Mouse (Mus musculus) kidney, embryonic 14.5 days (tissue): ENCODE data around the gene Plpp6. TPM values are rescaled to one million over a fixed set of nuclear protein-coding genes. Genes with fewer than 3 reads are reported as not detected.
A peak's percentile ranks its signal among the peaks of the same experiment; 100 is the strongest.

Source experiments
- ATAC-seq: fragments of 200-750 bp; cut with Nextera tagmentation; 2 replicates; pipeline ENCODE4 v1.8.0; 2017; ENCODE audit warnings: moderate number of reproducible peaks, mild to moderate bottlenecking, moderate TSS enrichment, moderate library complexity; ENCODE audit not compliant: low FRiP score, low TSS enrichment
- H3K27ac ChIP-seq: fragments of 300-500 bp; sonication (generic); 2 replicates; pipeline ENCODE4 v1.5.1; 2014; ENCODE audit warnings: low read depth, mild to moderate bottlenecking, low read length, moderate library complexity, mixed read lengths
- H3K27me3 ChIP-seq: fragments of 300-500 bp; sonication (generic); 2 replicates; pipeline ENCODE4 v1.6.1; 2014; ENCODE audit warnings: mild to moderate bottlenecking, low read length; ENCODE audit not compliant: control insufficient read depth, insufficient read depth
- H3K36me3 ChIP-seq: fragments of 300-500 bp; sonication (generic); 2 replicates; pipeline ENCODE4 v1.6.1; 2014; ENCODE audit warnings: low read length, mixed read lengths; ENCODE audit not compliant: control insufficient read depth, insufficient read depth
- H3K4me1 ChIP-seq: fragments of 300-500 bp; sonication (generic); 2 replicates; pipeline ENCODE4 v1.6.1; 2014; ENCODE audit warnings: low read length, mixed read lengths; ENCODE audit not compliant: control insufficient read depth, insufficient read depth
- H3K4me2 ChIP-seq: fragments of 300-500 bp; sonication (generic); replicated peaks from 2 replicates; pipeline ENCODE4 v1.6.1; 2014; ENCODE audit warnings: low read depth, mild to moderate bottlenecking, low read length
- H3K4me3 ChIP-seq: fragments of 300-500 bp; sonication (generic); 2 replicates; pipeline ENCODE4 v1.5.1; 2014; ENCODE audit warnings: mild to moderate bottlenecking, low read length
- H3K9ac ChIP-seq: fragments of 300-500 bp; sonication (generic); 2 replicates; pipeline ENCODE4 v1.6.1; 2014; ENCODE audit warnings: low read depth, mild to moderate bottlenecking, low read length, moderate library complexity
- H3K9me3 ChIP-seq: fragments of 300-500 bp; sonication (generic); 2 replicates; pipeline ENCODE4 v1.6.1; 2016; ENCODE audit warnings: low read length; ENCODE audit not compliant: control insufficient read depth
- WGBS: fragments of 180-500 bp; shearing (Covaris S2); extraction: QIAGEN DNeasy Blood & Tissue Kit; methylation state at CpG from one replicate; pipeline ENCODE4 v1.1.7; 2014; 5-methylcytosine and 5-hydroxymethylcytosine counted together
- polyA plus RNA-seq: library from polyadenylated mRNA; unstranded; fragments of >200 nt; fragmentation: Nextera tagmentation; extraction: Ambion mirVana; gene quantifications from 2 replicates; pipeline ENCODE4 v1.2.1, GENCODE M21; 2014

The Plpp6 gene
- polyA plus RNA-seq, 1 experiment from 2014 or later: 12.5 TPM

- no peak overlapping the region for H3K9ac ChIP-seq
- H3K36me3 ChIP-seq: no peaks in the 10 kb centered on the region
- H3K27me3 ChIP-seq: no peaks in the 10 kb centered on the region
- H3K4me3 ChIP-seq: no peak overlapping the region
- no peak overlapping the region; the same call in 1 of the 2 replicates for H3K4me2 ChIP-seq
- ATAC-seq: no peak
- no peak overlapping the region; the same call in 1 of the 2 replicates for H3K27ac ChIP-seq
- 0 out of 2 replicates have a peak, but pooled peaks cover 9% of the 10 kb centered on the region for H3K4me1 ChIP-seq
- 56% methylated on average over 9 of the region's 9 CpGs for WGBS
- no peaks in the 10 kb centered on the region for H3K9me3 ChIP-seq
These were observed 23.4 kb upstream of the Plpp6 start for GRCm38 (mm10) chr19:28940135-28940874.

- 75% methylated on average over 4 of the region's 4 CpGs for WGBS
- Histone ChIP-seq H3K9ac (no peak overlapping the region), H3K4me3 (no peak overlapping the region), H3K4me1 (0 out of 2 replicates have a peak, but pooled peaks cover 9% of the 10 kb centered on the region), H3K27me3 (no peaks in the 10 kb centered on the region), H3K27ac (no peak overlapping the region), H3K36me3 (no peaks in the 10 kb centered on the region), H3K9me3 (no peaks in the 10 kb centered on the region), H3K4me2 (no peak overlapping the region)
- no peak for ATAC-seq
These were observed 22.5 kb upstream of the Plpp6 start for GRCm38 (mm10) chr19:28941271-28941670.

GRCm38 (mm10) chr19:28946782-28947181 is 17.0 kb upstream of the Plpp6 start:
- Histone ChIP-seq H3K9ac (no peak overlapping the region), H3K4me2 (no peak overlapping the region), H3K27ac (no peak overlapping the region), H3K9me3 (no peaks in the 10 kb centered on the region), H3K27me3 (no peaks in the 10 kb centered on the region), H3K4me3 (no peak overlapping the region), H3K36me3 (no peaks in the 10 kb centered on the region), H3K4me1 (no peaks in the 10 kb centered on the region)
- WGBS: 50% methylated on average over 4 of the region's 4 CpGs
- ATAC-seq: no peak

GRCm38 (mm10) chr19:28947311-28947710 is 16.4 kb upstream of the Plpp6 start:
- Histone ChIP-seq H3K9ac (no peak overlapping the region), H3K27ac (no peak overlapping the region), H3K4me3 (no peak overlapping the region), H3K4me2 (no peak overlapping the region), H3K4me1 (no peaks in the 10 kb centered on the region), H3K36me3 (no peaks in the 10 kb centered on the region), H3K9me3 (no peaks in the 10 kb centered on the region), H3K27me3 (no peaks in the 10 kb centered on the region)
- ATAC-seq: no peak
- WGBS: 62% methylated on average over 2 of the region's 2 CpGs

GRCm38 (mm10) chr19:28951251-28951650 is 12.5 kb upstream of the Plpp6 start:
- no peaks in the 10 kb centered on the region for H3K4me1 ChIP-seq
- no peaks in the 10 kb centered on the region for H3K36me3 ChIP-seq
- no peak overlapping the region for H3K9ac ChIP-seq
- WGBS: 87% methylated on average over 5 of the region's 5 CpGs
- no peak overlapping the region for H3K4me3 ChIP-seq
- H3K27me3 ChIP-seq: no peaks in the 10 kb centered on the region
- no peak for ATAC-seq
- no peak overlapping the region for H3K27ac ChIP-seq
- no peak overlapping the region for H3K4me2 ChIP-seq
- H3K9me3 ChIP-seq: no peaks in the 10 kb centered on the region

GRCm38 (mm10) chr19:28963113-28963512 is 640 bp upstream of the Plpp6 start:
- H3K9ac ChIP-seq: no peak overlapping the region
- H3K27ac ChIP-seq: no peak overlapping the region
- 50% methylated on average over 3 of the region's 3 CpGs for WGBS
- no peaks in the 10 kb centered on the region for H3K36me3 ChIP-seq
- no peaks in the 10 kb centered on the region for H3K27me3 ChIP-seq
- H3K4me3 ChIP-seq: peak overlapping the region; percentile 80
- peaks cover 7% of the 10 kb centered on the region; the same call in 1 of the 2 replicates for H3K4me1 ChIP-seq
- H3K9me3 ChIP-seq: no peaks in the 10 kb centered on the region
- no peak for ATAC-seq
- H3K4me2 ChIP-seq: peak overlapping the region; percentile 90

GRCm38 (mm10) chr19:28963513-28963841 is 276 bp upstream of the Plpp6 start:
- peak; percentile 26; the same call in 1 of the 2 replicates for ATAC-seq
- 4% methylated on average over 4 of the region's 4 CpGs for WGBS
- Histone ChIP-seq H3K27me3 (no peaks in the 10 kb centered on the region), H3K4me2 (peak overlapping the region; percentile 90), H3K9me3 (no peaks in the 10 kb centered on the region), H3K4me1 (peaks cover 7% of the 10 kb centered on the region; the same call in 1 of the 2 replicates), H3K4me3 (peak overlapping the region; percentile 80), H3K9ac (peak overlapping the region; percentile 84), H3K36me3 (no peaks in the 10 kb centered on the region), H3K27ac (no peak overlapping the region)

GRCm38 (mm10) chr19:28964552-28964903 is 775 bp downstream of the Plpp6 start:
- no peak; the same call in 1 of the 2 replicates for ATAC-seq
- no peak overlapping the region for H3K27ac ChIP-seq
- H3K27me3 ChIP-seq: no peaks in the 10 kb centered on the region
- peak overlapping the region; percentile 84; the same call in 1 of the 2 replicates for H3K9ac ChIP-seq
- no peaks in the 10 kb centered on the region for H3K9me3 ChIP-seq
- H3K36me3 ChIP-seq: no peaks in the 10 kb centered on the region
- H3K4me3 ChIP-seq: peak overlapping the region; percentile 80
- peak overlapping the region; percentile 90 for H3K4me2 ChIP-seq
- peaks cover 7% of the 10 kb centered on the region; the same call in 1 of the 2 replicates for H3K4me1 ChIP-seq
- 6% methylated on average over 16 of the region's 16 CpGs for WGBS

GRCm38 (mm10) chr19:28967652-28968051 is 3.9 kb downstream of the Plpp6 start, which contains the start of gene 4430402I18Rik:
TSS of gene 4430402I18Rik (minus strand) at chr19:28967800.
- Histone ChIP-seq H3K9me3 (no peaks in the 10 kb centered on the region), H3K36me3 (no peaks in the 10 kb centered on the region), H3K27ac (no peak within 1 kb of the TSS), H3K27me3 (no peaks in the 10 kb centered on the region), H3K4me1 (peaks cover 7% of the 10 kb centered on the region; the same call in 1 of the 2 replicates), H3K4me3 (no peak within 1 kb of the TSS), H3K4me2 (no peak within 1 kb of the TSS), H3K9ac (no peak within 1 kb of the TSS)
- whole genome bisulfite sequencing: 11% methylated on average over 11 of the region's 11 CpGs
- ATAC-seq: no peak
